Mouse (Mus musculus) forebrain, embryonic 14.5 days (tissue): ENCODE measurements around the gene Cers2. TPM values are rescaled to one million over a fixed set of nuclear protein-coding genes. Genes with fewer than 3 reads are reported as not detected.
A peak's percentile ranks its signal among the peaks of the same experiment; 100 is the strongest.

Experiments
- ATAC-seq: fragments of 200-750 bp; cut with Nextera tagmentation; 2 replicates; pipeline ENCODE4 v1.8.0; 2017; ENCODE audit warnings: mild to moderate bottlenecking, moderate library complexity
- DNase-seq: peaks from one replicate; pipeline ENCODE4 v3.0.0-alpha.2; 2015; ENCODE audit warnings: low spot score
- H3K27ac ChIP-seq: fragments of 300-500 bp; sonication (generic); 2 replicates; pipeline ENCODE4 v1.5.1; 2014; ENCODE audit warnings: low read depth, mild to moderate bottlenecking, control low read depth, low read length, moderate library complexity
- H3K27me3 ChIP-seq: fragments of 300-500 bp; sonication (generic); replicated peaks from 2 replicates; pipeline ENCODE4 v1.6.1; 2014; ENCODE audit warnings: low read length, control low read depth, mixed read lengths; ENCODE audit not compliant: control insufficient read depth, insufficient read depth
- H3K36me3 ChIP-seq: fragments of 300-500 bp; sonication (generic); 2 replicates; pipeline ENCODE4 v1.6.1; 2014; ENCODE audit warnings: low read length, control low read depth; ENCODE audit not compliant: control insufficient read depth, insufficient read depth
- H3K4me1 ChIP-seq: fragments of 300-500 bp; sonication (generic); 2 replicates; pipeline ENCODE4 v1.6.1; 2014; ENCODE audit warnings: antibody characterized with exemption, low read length, control low read depth; ENCODE audit not compliant: control insufficient read depth, insufficient read depth
- H3K4me2 ChIP-seq: fragments of 300-500 bp; sonication (generic); 2 replicates; pipeline ENCODE4 v1.6.1; 2014; ENCODE audit warnings: mild to moderate bottlenecking, control low read depth, low read length
- H3K4me3 ChIP-seq: fragments of 300-500 bp; sonication (generic); 2 replicates; pipeline ENCODE4 v1.5.1; 2014; ENCODE audit warnings: low read depth, low read length, control low read depth
- H3K9ac ChIP-seq: fragments of 300-500 bp; sonication (generic); 2 replicates; pipeline ENCODE4 v1.6.1; 2014; ENCODE audit warnings: mild to moderate bottlenecking, low read length, control low read depth, moderate library complexity
- H3K9me3 ChIP-seq: fragments of 300-500 bp; sonication (generic); replicated peaks from 2 replicates; pipeline ENCODE4 v1.6.1; 2016; ENCODE audit warnings: low read length, control low read depth, mixed read lengths; ENCODE audit not compliant: control insufficient read depth
- WGBS: fragments of 180-500 bp; shearing (Covaris S2); extraction: QIAGEN DNeasy Blood & Tissue Kit; methylation state at CpG from one replicate; pipeline ENCODE4 v1.1.7; 2014; 5-methylcytosine and 5-hydroxymethylcytosine counted together
- polyA plus RNA-seq: library from polyadenylated mRNA; unstranded; fragments of >200 nt; fragmentation: Nextera tagmentation; extraction: Ambion mirVana; gene quantifications from 2 replicates; pipeline ENCODE4 v1.2.1, GENCODE M21; 2014

Cers2 gene
- polyA plus RNA-seq, 1 experiment from 2014 or later, result 75.8 TPM

GRCm38 (mm10) chr3:95294316-95294715 is 20.3 kb upstream of the Cers2 start:
- H3K27ac ChIP-seq, result no peak overlapping the region
- 92% methylated on average over 7 of the region's 7 CpGs for WGBS

GRCm38 (mm10) chr3:95294718-95295117 is 19.9 kb upstream of the Cers2 start:
- Histone ChIP-seq H3K4me1 (no peaks in the 10 kb centered on the region), H3K27ac (no peak overlapping the region), H3K36me3 (peaks cover 64% of the 10 kb centered on the region), H3K4me2 (no peak overlapping the region), H3K9ac (no peak overlapping the region), H3K27me3 (no peaks in the 10 kb centered on the region), H3K9me3 (no peaks in the 10 kb centered on the region), H3K4me3 (no peak overlapping the region)
- ATAC-seq (no peak), DNase-seq (no peak)
- WGBS, result 86% methylated on average over 5 of the region's 5 CpGs

More at GRCm38 (mm10) chr3:95294316-95294715, 20.3 kb upstream of the Cers2 start:
- no peak overlapping the region for H3K4me3 ChIP-seq
- H3K4me1 ChIP-seq, result no peaks in the 10 kb centered on the region
- DNase-seq (no peak), ATAC-seq (no peak)
- no peaks in the 10 kb centered on the region for H3K27me3 ChIP-seq
- no peak overlapping the region for H3K4me2 ChIP-seq
- H3K9me3 ChIP-seq, result no peaks in the 10 kb centered on the region
- no peak overlapping the region for H3K9ac ChIP-seq
- peaks cover 68% of the 10 kb centered on the region for H3K36me3 ChIP-seq

GRCm38 (mm10) chr3:95295321-95296102 is 19.1 kb upstream of the Cers2 start:
- Histone ChIP-seq H3K9ac (no peak overlapping the region), H3K4me3 (no peak overlapping the region), H3K9me3 (no peaks in the 10 kb centered on the region), H3K27me3 (no peaks in the 10 kb centered on the region), H3K27ac (no peak overlapping the region), H3K36me3 (peaks cover 56% of the 10 kb centered on the region), H3K4me2 (no peak overlapping the region), H3K4me1 (no peaks in the 10 kb centered on the region)
- 83% methylated on average over 11 of the region's 11 CpGs for WGBS
- DNase-seq (no peak), ATAC-seq (peak; percentile 7; the same call in 1 of the 2 replicates)

- Histone ChIP-seq H3K4me3 (no peak overlapping the region), H3K27me3 (no peaks in the 10 kb centered on the region), H3K9ac (no peak overlapping the region), H3K36me3 (peaks cover 50% of the 10 kb centered on the region), H3K9me3 (no peaks in the 10 kb centered on the region), H3K4me2 (no peak overlapping the region), H3K27ac (no peak overlapping the region), H3K4me1 (no peaks in the 10 kb centered on the region)
- DNase-seq (peak; percentile 60), ATAC-seq (peak; percentile 42)
- WGBS, result 9% methylated on average over 5 of the region's 5 CpGs
These were observed 18.5 kb upstream of the Cers2 start for GRCm38 (mm10) chr3:95296103-95296469.

- no peak for DNase-seq
- H3K36me3 ChIP-seq, result peaks cover 34% of the 10 kb centered on the region
- H3K9me3 ChIP-seq, result no peaks in the 10 kb centered on the region
- H3K4me1 ChIP-seq, result no peaks in the 10 kb centered on the region
- no peak overlapping the region for H3K4me2 ChIP-seq
- H3K27ac ChIP-seq, result no peak overlapping the region
- H3K27me3 ChIP-seq, result no peaks in the 10 kb centered on the region
- H3K4me3 ChIP-seq, result no peak overlapping the region
- no peak overlapping the region for H3K9ac ChIP-seq
- 96% methylated on average over 7 of the region's 7 CpGs for WGBS
- no peak for ATAC-seq
These were observed 16.6 kb upstream of the Cers2 start for GRCm38 (mm10) chr3:95298018-95298417.

GRCm38 (mm10) chr3:95301204-95301796 is 13.3 kb upstream of the Cers2 start:
- Histone ChIP-seq H3K27ac (no peak overlapping the region), H3K4me1 (no peaks in the 10 kb centered on the region), H3K27me3 (no peaks in the 10 kb centered on the region), H3K4me3 (no peak overlapping the region), H3K9ac (no peak overlapping the region), H3K36me3 (peaks cover 5% of the 10 kb centered on the region; the same call in 1 of the 2 replicates), H3K9me3 (no peaks in the 10 kb centered on the region), H3K4me2 (no peak overlapping the region)
- ATAC-seq, result no peak
- DNase-seq, result no peak
- WGBS, result 80% methylated on average over 3 of the region's 3 CpGs

- DNase-seq (no peak), ATAC-seq (no peak)
- H3K4me2 ChIP-seq, result no peak overlapping the region
- H3K4me3 ChIP-seq, result no peak overlapping the region
- no peaks in the 10 kb centered on the region for H3K9me3 ChIP-seq
- WGBS, result 87% methylated on average over 4 of the region's 4 CpGs
- H3K27ac ChIP-seq, result no peak overlapping the region
- no peaks in the 10 kb centered on the region for H3K27me3 ChIP-seq
- H3K9ac ChIP-seq, result no peak overlapping the region
- no peaks in the 10 kb centered on the region for H3K36me3 ChIP-seq
- no peaks in the 10 kb centered on the region for H3K4me1 ChIP-seq
These were observed 8.3 kb upstream of the Cers2 start for GRCm38 (mm10) chr3:95306244-95306643.

GRCm38 (mm10) chr3:95307100-95307499 is 7.5 kb upstream of the Cers2 start, which contains the start of gene Anxa9:
Anxa9 (minus strand) TSS chr3:95307176.
- Histone ChIP-seq H3K27me3 (no peaks in the 10 kb centered on the region), H3K27ac (no peak within 1 kb of the TSS), H3K9ac (0 out of 2 replicates have a peak within 1 kb of the TSS, but pooled peaks have one; percentile 13), H3K4me2 (no peak within 1 kb of the TSS), H3K4me1 (no peaks in the 10 kb centered on the region), H3K36me3 (no peaks in the 10 kb centered on the region), H3K4me3 (no peak within 1 kb of the TSS), H3K9me3 (no peaks in the 10 kb centered on the region)
- 74% methylated on average over 7 of the region's 7 CpGs for WGBS
- DNase-seq, result no peak
- ATAC-seq, result no peak

GRCm38 (mm10) chr3:95310496-95310895 is 4.1 kb upstream of the Cers2 start:
- no peaks in the 10 kb centered on the region for H3K9me3 ChIP-seq
- WGBS, result 72% methylated on average over 3 of the region's 3 CpGs
- ATAC-seq (no peak), DNase-seq (no peak)
- H3K9ac ChIP-seq, result no peak overlapping the region
- H3K27ac ChIP-seq, result no peak overlapping the region
- no peak overlapping the region for H3K4me3 ChIP-seq
- no peaks in the 10 kb centered on the region for H3K27me3 ChIP-seq
- H3K4me2 ChIP-seq, result no peak overlapping the region
- H3K36me3 ChIP-seq, result no peaks in the 10 kb centered on the region
- no peaks in the 10 kb centered on the region for H3K4me1 ChIP-seq
